Mouse (Mus musculus) kidney, adult 9 months (tissue): ENCODE data around the gene Cdk14.
"Not testable (repeated sequence)": the region's sequence is repeated elsewhere in the genome, so short reads cannot be mapped to it uniquely, and the experiment has no call there.

Source experiments
- DNase-seq: peaks from one replicate; pipeline ENCODE4 v3.0.0; 2022

Gene Cdk14

GRCm38 (mm10) chr5:5365285-5366076 is 54.6 kb downstream of the Cdk14 start:
- peak; percentile 30 for DNase-seq

GRCm38 (mm10) chr5:5361684-5362083 is 58.4 kb downstream of the Cdk14 start:
- no peak for DNase-seq

- DNase-seq = no peak
These were observed 59.8 kb downstream of the Cdk14 start for GRCm38 (mm10) chr5:5360338-5360737.

- DNase-seq = peak; percentile 63
These were observed 60.2 kb downstream of the Cdk14 start for GRCm38 (mm10) chr5:5359915-5360314.

GRCm38 (mm10) chr5:5359370-5359769 is 60.7 kb downstream of the Cdk14 start:
- no peak for DNase-seq

- DNase-seq = no peak
These were observed 61.9 kb downstream of the Cdk14 start for GRCm38 (mm10) chr5:5358019-5358717.

- no peak for DNase-seq
These were observed 65.3 kb downstream of the Cdk14 start for GRCm38 (mm10) chr5:5354684-5355368.

GRCm38 (mm10) chr5:5353946-5354345 is 66.2 kb downstream of the Cdk14 start:
- DNase-seq = no peak

- DNase-seq = no peak
These were observed 75.5 kb downstream of the Cdk14 start for GRCm38 (mm10) chr5:5344646-5345045.

- DNase-seq = no peak
These were observed 76.4 kb downstream of the Cdk14 start for GRCm38 (mm10) chr5:5343741-5344140.

GRCm38 (mm10) chr5:5343267-5343666 is 76.8 kb downstream of the Cdk14 start:
- DNase-seq = no peak

GRCm38 (mm10) chr5:5342410-5343137 is 77.5 kb downstream of the Cdk14 start:
- DNase-seq = peak; percentile 24

GRCm38 (mm10) chr5:5341611-5342010 is 78.5 kb downstream of the Cdk14 start:
- DNase-seq = no peak

GRCm38 (mm10) chr5:5333916-5334315 is 86.2 kb downstream of the Cdk14 start:
- DNase-seq = no peak

GRCm38 (mm10) chr5:5330926-5331460 is 89.1 kb downstream of the Cdk14 start:
- no peak for DNase-seq

- DNase-seq = not testable (repeated sequence)
These were observed 91.1 kb downstream of the Cdk14 start for GRCm38 (mm10) chr5:5329018-5329417.

- DNase-seq = no peak
These were observed 93.4 kb downstream of the Cdk14 start for GRCm38 (mm10) chr5:5326716-5327115.

GRCm38 (mm10) chr5:5322699-5323098 is 97.4 kb downstream of the Cdk14 start:
- DNase-seq = no peak

GRCm38 (mm10) chr5:5320506-5321181 is 99.5 kb downstream of the Cdk14 start:
- DNase-seq = peak; percentile 20

GRCm38 (mm10) chr5:5319824-5320505 is 100.1 kb downstream of the Cdk14 start:
- no peak for DNase-seq

GRCm38 (mm10) chr5:5314270-5314669 is 105.8 kb downstream of the Cdk14 start:
- DNase-seq = no peak
